Mouse (Mus musculus): ENCODE results near the gene Map6.

Map6 gene

DNA sequence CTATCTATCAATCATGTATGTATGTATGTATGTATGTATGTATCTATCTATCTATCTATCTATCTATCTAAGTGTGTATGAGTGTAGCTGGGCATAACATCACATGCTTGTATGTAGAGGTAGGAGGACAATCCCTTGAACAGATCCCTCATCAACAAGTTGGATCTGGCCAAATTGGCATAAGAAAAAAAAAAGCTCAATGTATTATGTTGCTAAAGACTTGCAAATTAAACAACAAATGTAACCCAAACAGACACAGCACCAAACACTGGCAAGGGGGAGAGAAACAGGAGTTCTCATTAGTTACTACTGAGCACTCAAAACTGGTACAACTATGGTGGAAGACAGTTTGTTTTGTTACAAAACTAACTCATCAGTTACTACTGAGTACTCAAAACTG, 2.6 kb upstream of the Map6 start:
- no peak for DNase-seq (ENCODE audit: low read depth)

DNA sequence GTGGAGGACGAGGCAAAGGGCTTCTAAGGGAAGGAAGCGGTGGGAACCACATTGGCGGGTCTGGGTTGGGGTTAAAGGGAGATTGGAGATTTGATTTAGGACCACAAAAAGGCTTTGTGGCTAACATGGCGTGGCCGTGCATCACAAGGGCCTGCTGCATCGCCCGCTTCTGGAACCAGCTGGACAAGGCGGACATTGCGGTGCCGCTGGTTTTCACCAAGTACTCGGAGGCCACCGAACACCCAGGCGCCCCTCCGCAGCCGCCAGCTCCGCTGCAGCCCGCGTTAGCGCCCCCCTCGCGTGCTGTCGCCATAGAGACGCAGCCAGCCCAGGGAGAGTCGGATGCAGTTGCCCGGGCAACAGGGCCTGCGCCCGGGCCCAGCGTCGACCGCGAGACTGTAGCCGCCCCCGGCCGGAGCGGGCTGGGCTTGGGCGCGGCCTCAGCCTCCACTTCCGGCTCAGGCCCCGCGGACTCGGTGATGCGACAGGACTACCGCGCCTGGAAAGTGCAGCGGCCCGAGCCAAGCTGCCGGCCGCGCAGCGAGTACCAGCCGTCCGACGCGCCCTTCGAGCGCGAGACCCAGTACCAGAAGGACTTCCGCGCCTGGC, 754 bp downstream of the Map6 start:
- no peak for DNase-seq (ENCODE audit: low read depth)

DNA sequence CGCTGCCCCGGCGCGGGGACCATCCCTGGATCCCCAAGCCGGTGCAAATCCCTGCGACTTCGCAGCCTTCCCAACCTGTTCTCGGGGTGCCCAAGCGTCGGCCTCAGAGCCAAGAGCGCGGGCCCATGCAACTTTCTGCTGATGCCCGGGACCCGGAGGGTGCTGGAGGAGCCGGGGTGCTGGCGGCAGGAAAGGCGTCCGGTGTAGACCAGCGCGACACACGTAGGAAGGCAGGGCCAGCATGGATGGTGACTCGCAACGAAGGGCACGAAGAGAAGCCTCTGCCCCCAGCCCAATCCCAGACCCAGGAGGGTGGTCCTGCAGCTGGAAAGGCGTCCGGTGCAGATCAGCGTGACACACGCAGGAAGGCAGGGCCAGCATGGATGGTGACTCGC, 1.3 kb downstream of the Map6 start:
- no peak for DNase-seq (ENCODE audit: low read depth)

DNA sequence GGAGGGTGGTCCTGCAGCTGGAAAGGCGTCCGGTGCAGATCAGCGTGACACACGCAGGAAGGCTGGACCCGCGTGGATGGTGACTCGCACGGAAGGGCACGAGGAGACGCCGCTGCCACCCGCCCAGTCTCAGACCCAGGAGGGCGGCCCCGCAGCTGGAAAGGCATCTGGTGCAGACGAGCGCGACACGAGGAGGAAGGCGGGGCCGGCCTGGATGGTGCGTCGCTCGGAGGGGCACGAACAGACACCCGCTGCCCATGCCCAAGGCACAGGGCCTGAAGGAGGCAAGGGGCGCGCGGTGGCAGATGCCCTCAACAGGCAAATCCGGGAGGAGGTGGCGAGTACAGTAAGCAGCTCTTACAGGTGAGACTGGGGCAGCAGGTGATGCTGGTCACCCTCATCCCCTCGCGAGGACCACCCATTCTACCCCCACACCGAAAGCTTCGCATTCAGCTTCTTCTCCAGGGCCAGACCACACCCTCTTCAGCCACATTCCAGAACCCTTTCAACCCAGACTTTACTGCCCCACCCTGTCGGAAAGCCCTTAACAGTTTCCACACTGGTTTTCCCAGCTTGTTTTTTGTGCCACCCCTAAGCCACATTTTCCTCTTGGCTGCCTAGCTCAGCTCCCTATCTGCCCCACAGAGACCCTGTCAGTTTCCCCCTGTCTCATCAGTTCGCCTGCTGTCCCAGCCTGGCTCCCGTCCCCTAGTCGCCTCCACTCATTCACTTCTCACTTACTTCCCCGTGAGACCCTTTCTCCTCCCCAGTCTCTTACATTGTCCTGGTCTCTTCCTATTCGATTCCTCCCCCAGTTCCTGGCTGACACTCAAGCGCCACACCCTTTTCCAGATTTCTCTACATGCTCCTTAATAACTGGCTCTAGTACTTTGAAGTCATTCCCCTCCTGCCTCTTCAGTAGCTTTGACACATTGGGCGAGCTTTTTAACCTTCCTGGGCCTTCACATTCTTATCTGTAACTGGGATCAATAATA, 2.0 kb downstream of the Map6 start:
- DNase-seq (ENCODE audit: low read depth), result no peak

DNA sequence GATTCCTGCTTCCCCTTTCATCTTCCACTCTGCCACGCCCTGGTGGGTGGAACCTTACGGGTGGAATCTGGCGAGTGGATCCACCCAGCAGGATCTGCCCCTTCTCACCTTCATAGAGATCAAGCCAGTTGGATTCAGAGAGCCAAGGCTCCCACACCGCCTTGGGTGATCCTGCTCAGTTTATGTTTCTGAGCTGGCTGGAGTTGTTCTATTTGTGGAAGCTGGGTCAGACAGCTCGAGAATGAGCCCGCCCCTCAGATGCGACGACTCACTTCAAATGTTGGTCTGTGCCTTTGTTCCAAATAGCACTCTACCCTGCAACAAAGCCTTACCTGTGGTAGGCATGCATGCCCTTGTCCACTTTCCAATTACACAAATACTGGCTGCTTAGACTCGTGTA, 4.4 kb downstream of the Map6 start:
- no peak for DNase-seq (ENCODE audit: low read depth)

DNA sequence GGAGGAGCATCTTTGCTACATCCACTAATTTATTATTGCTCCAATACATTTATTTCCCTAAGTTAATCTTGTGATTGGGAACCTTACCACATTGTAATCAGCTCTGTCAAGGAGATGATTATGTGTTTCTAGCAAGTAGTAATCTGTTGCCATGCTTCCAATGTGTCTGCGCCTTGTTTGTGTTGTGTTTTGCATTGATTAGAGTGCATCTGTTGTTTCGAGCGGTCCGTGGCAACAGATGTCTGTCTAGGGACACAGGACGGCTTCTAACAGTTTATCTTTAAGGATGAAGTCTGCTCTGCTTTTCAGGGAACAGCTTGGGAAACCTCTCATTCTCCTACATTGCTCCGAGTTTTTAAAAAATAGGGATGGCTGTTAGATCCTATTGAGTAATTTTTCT, 7.9 kb downstream of the Map6 start:
- no peak for DNase-seq (ENCODE audit: low read depth)

DNA sequence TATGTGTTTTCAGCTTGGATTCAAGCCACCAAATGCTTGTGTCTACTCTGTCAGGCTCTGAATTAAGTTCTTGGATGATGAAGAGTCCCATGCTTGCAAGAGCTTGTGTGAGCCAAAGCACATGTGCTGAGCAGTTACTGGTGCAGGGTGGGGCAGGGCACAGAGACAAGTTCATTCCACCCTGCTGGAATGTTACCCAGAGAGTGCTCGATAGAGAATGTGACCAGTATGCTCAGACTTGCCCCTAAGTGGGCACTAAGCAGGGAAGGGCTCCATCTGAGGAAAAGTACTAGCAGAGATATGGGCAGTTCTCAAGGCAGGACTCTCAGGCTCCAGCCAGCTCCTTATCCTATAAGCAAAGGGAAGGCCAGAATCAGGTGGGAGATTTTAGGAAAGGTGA, 9.4 kb downstream of the Map6 start:
- no peak for DNase-seq (ENCODE audit: low read depth)

DNA sequence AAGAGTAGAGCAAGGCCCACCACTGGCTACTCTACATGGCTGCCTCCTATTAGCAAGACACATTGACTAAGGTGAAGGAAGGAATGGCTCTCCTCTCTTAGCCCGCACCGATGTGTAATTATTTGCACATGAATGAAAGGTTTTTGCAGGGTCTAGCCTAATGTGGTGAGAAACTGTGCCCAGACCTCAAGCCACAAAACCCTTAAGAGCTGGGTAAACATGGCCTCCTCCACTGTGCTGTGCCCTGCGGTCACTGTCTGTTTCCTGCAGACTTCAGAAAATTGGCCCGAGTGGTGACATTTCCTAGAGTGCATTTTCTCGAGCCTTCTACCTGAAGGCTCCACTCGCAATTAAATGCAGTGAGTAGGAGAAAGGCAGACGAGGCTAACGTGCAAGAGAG, 11.1 kb downstream of the Map6 start:
- DNase-seq (ENCODE audit: low read depth), result no peak

DNA sequence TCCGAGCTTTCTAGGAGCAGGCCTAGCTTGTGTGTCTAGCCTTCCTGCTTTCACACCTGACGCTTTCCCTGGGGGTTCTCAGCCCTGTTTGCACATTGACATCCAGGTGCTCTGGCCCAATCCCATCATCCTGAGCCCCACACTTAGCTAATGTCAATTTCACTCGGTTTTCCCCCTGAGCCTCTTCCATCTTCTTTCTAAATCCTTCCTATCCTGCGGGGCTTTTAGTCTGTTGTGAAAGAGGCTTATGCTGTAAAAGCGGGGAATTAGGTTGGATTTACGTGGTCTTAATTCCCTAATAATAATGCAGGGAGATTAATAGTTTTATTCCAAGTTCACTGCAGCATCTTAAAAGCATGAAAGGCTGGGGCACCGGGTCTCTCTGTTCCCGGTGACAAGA, 12.3 kb downstream of the Map6 start:
- DNase-seq (ENCODE audit: low read depth), result no peak

DNA sequence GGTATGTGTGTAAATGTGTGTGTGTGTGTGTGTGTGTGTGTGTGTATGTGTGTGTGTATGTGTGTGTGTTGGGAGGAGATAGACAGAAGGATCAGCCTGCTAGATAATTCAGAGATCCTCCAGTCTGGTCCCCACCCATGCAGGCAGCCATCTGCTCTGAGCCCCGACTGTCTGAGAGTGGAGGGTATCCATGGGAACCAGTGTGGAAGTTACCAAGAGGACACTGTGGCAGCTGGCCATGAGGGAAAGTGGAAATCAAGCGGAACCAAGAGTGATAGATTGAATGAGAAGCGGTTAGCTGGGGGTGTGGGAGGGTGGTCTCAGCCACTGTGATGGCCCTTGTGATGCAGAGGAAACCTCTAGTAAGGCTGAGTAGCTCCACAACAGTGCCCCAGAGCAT, 20.0 kb downstream of the Map6 start:
- no peak for DNase-seq (ENCODE audit: low read depth)

DNA sequence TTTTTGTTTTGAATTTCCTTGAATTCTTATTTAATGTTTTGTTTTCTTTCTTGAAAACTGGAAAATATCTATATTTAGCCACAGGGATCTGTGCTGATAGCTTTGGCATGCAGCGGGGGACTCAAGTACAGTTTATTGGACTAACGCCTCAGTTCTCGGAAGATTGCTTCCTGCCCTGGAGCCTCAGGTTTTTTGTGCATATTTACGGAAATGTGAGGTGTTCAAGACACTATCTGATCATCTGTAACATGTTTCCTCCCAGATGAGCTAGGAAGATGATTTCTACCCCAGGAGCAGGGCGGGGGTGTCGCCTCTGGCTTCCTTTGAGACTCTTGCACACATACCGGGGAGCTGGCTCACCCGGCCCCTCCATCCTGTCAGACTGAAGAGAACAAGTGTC, 22.8 kb downstream of the Map6 start:
- DNase-seq (ENCODE audit: low read depth), result no peak

DNA sequence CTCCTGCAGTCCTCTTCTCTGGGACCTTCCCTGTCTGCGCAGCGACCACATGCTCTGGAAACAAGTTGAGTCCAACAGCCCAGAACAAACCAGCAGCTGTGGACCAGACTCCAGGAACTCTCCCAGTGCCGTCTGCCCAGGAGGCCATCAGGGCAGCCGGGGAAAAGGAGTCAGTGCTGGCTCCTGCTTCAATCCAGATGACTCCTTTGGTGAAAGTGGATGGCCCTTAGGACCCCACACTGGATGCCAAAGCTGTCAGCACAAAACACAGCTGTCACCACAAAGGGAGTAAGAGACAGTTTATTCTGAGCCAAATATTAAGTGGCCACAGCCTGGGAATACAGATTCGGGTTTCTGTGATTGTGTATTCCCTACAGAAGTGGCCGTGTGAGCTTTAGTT, 23.7 kb downstream of the Map6 start:
- DNase-seq (ENCODE audit: low read depth), result no peak

DNA sequence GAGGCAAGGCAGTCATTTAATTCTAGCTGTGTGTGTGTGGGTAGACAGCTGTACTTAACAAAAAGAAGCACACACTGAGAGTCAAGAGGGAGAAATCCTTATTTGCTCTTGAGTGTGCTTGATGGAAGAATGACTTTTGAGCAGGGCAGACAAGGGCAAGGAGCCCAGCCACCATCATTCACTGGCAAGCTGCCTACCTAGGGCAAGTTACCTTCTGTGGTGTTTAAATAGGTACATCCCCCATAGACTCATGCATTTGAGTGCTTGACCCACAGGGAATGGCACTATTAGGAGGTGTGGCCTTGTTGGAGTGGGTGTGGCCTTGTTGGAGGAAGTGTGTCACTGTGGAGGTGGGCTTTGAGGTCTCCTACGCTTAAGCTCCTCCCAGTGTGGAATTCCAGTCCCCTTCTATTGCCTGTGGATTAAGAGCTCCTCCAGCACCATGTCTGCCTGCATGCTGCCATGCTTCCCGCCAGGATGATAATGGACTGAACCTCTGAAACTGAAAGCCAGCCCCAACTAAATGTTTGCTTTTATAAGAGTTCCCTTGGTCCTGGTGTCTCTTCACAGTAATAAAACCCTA, 27.0 kb downstream of the Map6 start:
- no peak for DNase-seq (ENCODE audit: low read depth)

DNA sequence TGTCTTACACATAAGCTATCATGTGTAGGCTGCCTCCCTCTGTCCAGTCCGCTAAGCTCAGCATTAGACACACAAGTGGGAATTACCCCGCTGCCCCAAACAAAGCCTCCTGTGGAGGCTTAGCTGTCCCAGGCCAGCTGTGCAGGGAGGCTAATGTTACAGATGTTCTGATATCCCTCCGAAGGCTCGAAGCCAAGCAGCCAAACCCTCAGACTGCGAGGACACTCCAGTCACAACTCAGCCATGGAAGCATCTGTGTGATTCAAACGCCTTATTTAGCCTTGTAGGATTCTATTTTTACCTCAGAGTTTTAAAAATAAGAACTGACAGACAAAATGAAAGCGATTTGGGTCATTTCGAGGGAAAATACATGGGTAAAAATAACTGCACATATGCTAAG, 27.9 kb downstream of the Map6 start:
- DNase-seq (ENCODE audit: low read depth), result no peak

DNA sequence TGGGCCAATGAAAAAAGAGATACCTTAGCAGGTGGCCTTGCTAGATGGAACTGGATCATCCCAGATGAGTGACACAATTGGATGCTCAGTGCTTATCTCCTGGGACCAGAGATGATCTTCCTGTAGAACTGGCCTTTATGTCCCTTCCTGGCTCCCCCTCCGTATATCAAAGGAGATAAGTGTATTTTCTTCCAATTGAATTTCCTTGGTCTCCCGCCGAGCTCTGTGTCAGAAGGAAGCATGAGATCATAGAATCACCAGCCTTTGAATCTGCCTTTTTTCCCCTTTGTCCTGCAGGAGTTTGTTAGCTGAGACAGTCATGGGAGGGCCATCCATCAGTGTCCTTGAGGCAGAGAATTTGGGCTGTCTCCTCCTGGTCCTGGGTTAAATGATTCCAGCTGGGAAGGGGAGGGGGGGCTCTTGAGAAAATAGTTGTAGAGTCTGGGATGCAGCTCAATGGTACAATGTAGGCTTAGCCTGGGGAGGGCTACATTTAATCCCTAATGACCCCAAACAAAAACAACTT, 33.5 kb downstream of the Map6 start:
- DNase-seq (ENCODE audit: low read depth), result no peak

DNA sequence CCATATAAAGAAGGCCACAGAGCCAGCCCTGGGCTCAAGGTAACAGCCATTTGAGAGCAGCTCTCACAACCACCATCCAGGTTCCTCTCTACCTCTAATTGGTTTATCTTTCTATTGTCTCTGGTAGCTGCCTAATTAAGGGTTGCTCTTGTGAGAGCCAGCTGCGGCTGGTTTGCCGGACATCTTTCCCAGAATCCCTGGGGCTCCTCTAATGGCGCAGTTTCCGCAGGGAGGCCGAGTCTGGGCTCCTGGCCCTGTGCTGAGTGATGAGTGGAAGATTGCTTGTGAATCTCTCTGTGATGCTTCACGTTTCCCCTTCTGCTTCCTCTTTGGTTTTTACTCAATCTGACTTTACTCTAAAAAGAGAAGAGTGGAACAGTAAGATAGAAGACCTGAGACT, 36.8 kb downstream of the Map6 start:
- no peak for DNase-seq (ENCODE audit: low read depth)

DNA sequence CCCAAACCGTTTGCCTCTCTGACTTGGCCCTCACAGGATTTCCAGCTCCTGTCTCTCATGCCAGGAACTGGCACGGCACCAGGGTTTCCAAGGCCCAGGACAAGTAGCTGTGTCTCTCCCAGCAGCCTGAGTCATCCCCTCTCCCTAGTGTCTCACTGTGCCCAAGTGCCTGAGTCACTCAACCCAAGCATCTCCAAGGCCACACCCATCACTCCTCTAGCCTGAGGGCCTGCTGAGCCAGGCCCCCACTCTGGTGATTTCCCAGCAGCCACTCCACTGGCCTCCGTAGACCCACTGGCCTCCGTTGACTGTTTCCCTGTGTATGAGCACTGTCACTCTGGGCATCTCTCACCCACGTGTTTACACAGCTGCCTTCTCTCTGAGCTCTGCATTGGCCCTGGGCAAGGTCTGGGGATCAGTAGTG, 37.7 kb downstream of the Map6 start:
- peak; percentile 97 for DNase-seq (ENCODE audit: low read depth)

DNA sequence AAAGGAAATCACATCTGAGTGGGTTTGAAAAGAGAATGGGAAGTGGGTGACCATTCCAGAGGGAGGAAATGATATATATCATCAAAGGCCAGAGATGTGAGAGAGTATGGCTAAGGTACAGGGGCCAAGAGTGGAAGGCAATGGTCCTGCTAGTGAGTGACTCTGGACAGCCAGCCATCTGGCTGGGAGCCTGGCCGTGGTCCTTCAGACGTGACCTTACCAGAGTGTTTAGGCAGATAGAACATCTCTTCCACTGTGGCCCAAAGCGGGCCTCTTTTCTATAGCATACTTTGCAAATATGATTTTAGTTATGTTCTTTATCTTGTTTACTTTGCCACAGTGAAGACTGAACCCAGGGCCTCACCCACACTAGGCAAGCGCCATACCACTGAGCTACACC, 38.4 kb downstream of the Map6 start:
- no peak for DNase-seq (ENCODE audit: low read depth)

DNA sequence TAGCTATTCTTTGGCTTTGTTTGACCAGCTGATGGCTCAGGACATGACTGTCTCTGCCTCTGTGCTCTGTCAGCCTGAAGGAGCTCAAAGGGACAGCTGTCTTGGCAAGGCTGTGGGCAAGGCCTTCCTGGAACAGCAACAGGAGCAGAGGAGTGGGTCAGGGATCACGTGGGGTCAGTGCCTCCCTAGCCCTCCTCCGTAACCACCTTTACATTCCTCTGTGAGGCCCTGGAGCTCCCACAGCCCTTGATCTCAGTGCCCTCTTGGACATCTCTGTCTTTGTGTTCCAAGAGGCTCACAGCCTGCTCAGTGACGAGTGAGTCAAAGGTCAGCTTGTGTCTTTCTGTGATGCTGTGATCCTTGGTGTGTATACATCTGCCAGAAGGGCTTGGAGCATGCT, 39.4 kb downstream of the Map6 start:
- DNase-seq (ENCODE audit: low read depth), result no peak

DNA sequence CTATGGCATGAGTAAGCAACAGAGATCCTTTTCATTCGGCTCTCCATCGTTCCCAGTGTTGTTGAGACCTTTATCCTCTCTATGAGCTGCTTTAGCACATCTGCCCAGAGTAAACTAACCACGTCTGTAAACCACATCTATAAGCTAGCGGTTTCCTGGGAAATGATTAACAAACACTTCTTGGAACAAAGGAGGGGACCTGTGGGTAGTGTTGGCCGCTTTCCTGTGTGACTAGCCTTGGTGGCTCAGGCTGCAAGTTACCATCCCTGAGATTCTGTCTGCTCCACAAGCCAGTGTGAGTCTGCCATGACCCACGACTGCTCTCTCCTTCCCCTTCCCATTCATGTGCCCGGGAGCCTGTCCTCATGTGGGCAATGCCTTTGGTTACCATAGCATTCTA, 44.2 kb downstream of the Map6 start:
- no peak for DNase-seq (ENCODE audit: low read depth)

DNA sequence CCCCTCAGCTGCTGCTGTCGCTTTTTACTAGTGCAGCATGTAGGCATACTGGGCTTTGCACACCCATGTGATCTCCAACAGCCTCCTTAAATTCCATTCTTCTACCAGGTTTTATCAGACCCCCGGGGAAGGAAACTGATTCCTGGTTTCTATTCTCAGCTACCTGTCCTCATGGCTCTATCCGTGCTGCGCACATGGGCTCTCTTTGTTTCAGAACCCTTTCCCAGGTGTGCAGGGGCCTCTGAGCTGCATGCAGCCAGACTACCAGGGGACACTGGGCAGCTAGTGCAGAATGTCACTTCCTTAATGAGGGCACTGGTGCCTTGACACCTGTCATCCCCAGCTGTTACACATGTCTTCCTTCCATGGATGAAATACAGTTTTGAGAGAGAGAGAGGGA, 44.8 kb downstream of the Map6 start:
- DNase-seq (ENCODE audit: low read depth), result no peak

DNA sequence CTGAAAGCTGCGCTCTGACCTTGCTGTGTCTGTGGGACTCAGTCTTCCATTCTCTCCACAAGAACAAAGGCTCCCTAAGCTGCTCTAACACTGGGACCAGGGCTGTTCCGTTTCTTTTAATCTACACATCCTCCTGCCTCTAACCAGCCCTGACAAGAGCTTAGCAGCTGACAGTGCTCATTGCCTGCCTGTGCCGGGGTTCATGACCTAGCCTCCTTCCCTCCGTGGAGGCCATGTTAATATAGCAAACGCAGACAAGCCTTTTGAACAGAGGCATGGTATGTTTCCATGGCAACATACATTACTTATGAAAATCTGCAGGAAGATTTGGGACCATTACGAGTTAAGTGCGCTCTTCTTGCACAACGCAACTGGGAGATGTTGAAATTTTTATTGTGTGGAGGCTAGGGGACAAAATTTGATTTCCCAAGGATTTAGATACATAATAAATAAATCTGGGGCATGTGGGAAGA, 45.5 kb downstream of the Map6 start:
- no peak for DNase-seq (ENCODE audit: low read depth)

DNA sequence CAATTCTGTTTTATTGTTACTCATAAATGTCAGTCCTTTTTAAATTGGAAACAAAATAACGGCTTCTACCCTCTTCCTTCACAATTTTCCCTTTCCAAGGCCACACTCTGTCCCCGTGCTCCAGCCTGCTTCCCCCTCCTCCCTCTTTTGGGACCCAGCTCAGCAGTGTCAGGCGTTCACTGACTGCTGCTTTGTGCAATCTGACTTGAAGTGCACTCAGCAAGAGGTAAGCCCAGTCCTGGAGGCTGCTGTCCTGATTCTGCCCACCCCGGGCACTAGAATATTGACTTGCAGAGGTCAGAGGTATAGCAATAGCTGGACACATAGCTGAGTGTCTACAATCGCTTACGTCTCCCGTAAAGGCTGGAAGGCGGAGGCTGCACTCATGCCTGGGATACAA, 46.0 kb downstream of the Map6 start:
- no peak for DNase-seq (ENCODE audit: low read depth)

Measured in fibroblast of lung, adult 2 months (primary cell).